Mouse (Mus musculus): ENCODE results near the gene Gm15448. TPM values are rescaled to one million over a fixed set of nuclear protein-coding genes. Genes with fewer than 3 reads are reported as not detected.

Gene Gm15448
- polyA plus RNA-seq (2012; rRNA removed; ENCODE audit: low replicate concordance), result 0.07 TPM in 1 of 2 replicates, not detected in the other

GRCm38 (mm10) chr7:3825599-3825998 is at the start of gene Gm15448:
Gene Gm15448 (minus strand): TSS chr7:3825687.

GRCm38 (mm10) chr7:3844951-3845350 is 19.5 kb upstream of the Gm15448 start, which contains the start of gene Pira2:
Gene Pira2 (minus strand): TSS chr7:3845051.

Other genes starting within 250 kb of the Gm15448 start
- 0.26 TPM in 1 of 2 replicates, not detected in the other for gene Oscar, start 209.5 kb downstream of the Gm15448 start, polyA plus RNA-seq (2012; rRNA removed; ENCODE audit: low replicate concordance)
- 287 and 393 TPM in 2 replicates for gene Ndufa3, start 208.3 kb downstream of the Gm15448 start, polyA plus RNA-seq (2012; rRNA removed; ENCODE audit: low replicate concordance)
- 3.6 and 7.9 TPM in 2 replicates for gene Tfpt, start 195.8 kb downstream of the Gm15448 start, polyA plus RNA-seq (2012; rRNA removed; ENCODE audit: low replicate concordance)
- 12.2 and 16.7 TPM in 2 replicates for gene Prpf31, start 195.7 kb downstream of the Gm15448 start, polyA plus RNA-seq (2012; rRNA removed; ENCODE audit: low replicate concordance)
- gene Cnot3, start 180.4 kb downstream of the Gm15448 start, polyA plus RNA-seq (2012; rRNA removed; ENCODE audit: low replicate concordance), result 87.7 and 89.5 TPM in 2 replicates
- 2.2 and 2.7 TPM in 2 replicates for gene Leng1, start 159.8 kb downstream of the Gm15448 start, polyA plus RNA-seq (2012; rRNA removed; ENCODE audit: low replicate concordance)
- gene Tmc4, start 148.1 kb downstream of the Gm15448 start, polyA plus RNA-seq (2012; rRNA removed; ENCODE audit: low replicate concordance), result 201 and 223 TPM in 2 replicates
- gene Tsen34, start 132.8 kb downstream of the Gm15448 start, polyA plus RNA-seq (2012; rRNA removed; ENCODE audit: low replicate concordance), result 92.9 and 131 TPM in 2 replicates
- gene Mboat7, start 132.2 kb downstream of the Gm15448 start, polyA plus RNA-seq (2012; rRNA removed; ENCODE audit: low replicate concordance), result 53.2 and 59.5 TPM in 2 replicates
- 322 and 616 TPM in 2 replicates for gene Rps9, start 121.7 kb downstream of the Gm15448 start, polyA plus RNA-seq (2012; rRNA removed; ENCODE audit: low replicate concordance)
- gene Pirb, start 105.3 kb downstream of the Gm15448 start, polyA plus RNA-seq (2012; rRNA removed; ENCODE audit: low replicate concordance), result 3.8 and 4.1 TPM in 2 replicates
- 0.16 and 0.31 TPM in 2 replicates for gene Pira2, start 19.4 kb upstream of the Gm15448 start, polyA plus RNA-seq (2012; rRNA removed; ENCODE audit: low replicate concordance)
- gene Gm14548, start 72.4 kb upstream of the Gm15448 start, polyA plus RNA-seq (2012; rRNA removed; ENCODE audit: low replicate concordance), result 0.43 TPM in 1 of 2 replicates, not detected in the other
- 0.34 and 1.3 TPM in 2 replicates for gene Lilra6, start 89.8 kb upstream of the Gm15448 start, polyA plus RNA-seq (2012; rRNA removed; ENCODE audit: low replicate concordance)
- gene Lair1, start 237.5 kb upstream of the Gm15448 start, polyA plus RNA-seq (2012; rRNA removed; ENCODE audit: low replicate concordance), result 1.9 and 6.2 TPM in 2 replicates